Mouse (Mus musculus) forebrain, postnatal 0 days (tissue): ENCODE results near the gene Zfp622. TPM values are rescaled to one million over a fixed set of nuclear protein-coding genes. Genes with fewer than 3 reads are reported as not detected.
A peak's percentile ranks its signal among the peaks of the same experiment; 100 is the strongest.
"Not testable (repeated sequence)": the region's sequence is repeated elsewhere in the genome, so short reads cannot be mapped to it uniquely, and the experiment has no call there.

ENCODE experiments used
- ATAC-seq: fragments of 200-750 bp; cut with Nextera tagmentation; 2 replicates; pipeline ENCODE4 v1.8.0; 2017; ENCODE audit warnings: mild to moderate bottlenecking, moderate library complexity
- DNase-seq: peaks from one replicate; pipeline ENCODE4 v3.0.0-alpha.2; 2015
- H3K27ac ChIP-seq: fragments of 300-500 bp; sonication (generic); 2 replicates; pipeline ENCODE4 v1.5.1; 2014; ENCODE audit warnings: low read depth, mild to moderate bottlenecking, antibody characterized with exemption, low read length, moderate library complexity, mixed read lengths
- H3K27me3 ChIP-seq: fragments of 300-500 bp; sonication (generic); 2 replicates; pipeline ENCODE4 v1.6.1; 2014; ENCODE audit warnings: mild to moderate bottlenecking, low read length, mixed read lengths; ENCODE audit not compliant: insufficient read depth
- H3K36me3 ChIP-seq: fragments of 300-500 bp; sonication (generic); 2 replicates; pipeline ENCODE4 v1.6.1; 2014; ENCODE audit warnings: mild to moderate bottlenecking, moderate library complexity; ENCODE audit not compliant: insufficient read depth
- H3K4me1 ChIP-seq: fragments of 300-500 bp; sonication (generic); 2 replicates; pipeline ENCODE4 v1.6.1; 2014; ENCODE audit warnings: antibody characterized with exemption; ENCODE audit not compliant: insufficient read depth
- H3K4me2 ChIP-seq: fragments of 300-500 bp; sonication (generic); 2 replicates; pipeline ENCODE4 v1.6.1; 2014; ENCODE audit warnings: low read depth, mild to moderate bottlenecking, moderate library complexity
- H3K4me3 ChIP-seq: fragments of 300-500 bp; sonication (generic); 2 replicates; pipeline ENCODE4 v1.5.1; 2014; ENCODE audit warnings: low read depth, low read length, mixed read lengths
- H3K9ac ChIP-seq: fragments of 300-500 bp; sonication (generic); 2 replicates; pipeline ENCODE4 v1.6.1; 2014; ENCODE audit warnings: mild to moderate bottlenecking
- H3K9me3 ChIP-seq: fragments of 300-500 bp; sonication (generic); 2 replicates; pipeline ENCODE4 v1.6.1; 2016; ENCODE audit warnings: low read length
- CTCF ChIP-seq: sonication (generic); IDR thresholded peaks from 2 replicates; pipeline ENCODE4 v1.5.1; 2016; ENCODE audit warnings: antibody characterized with exemption, control low read depth, low read depth
- WGBS: fragments of 180-500 bp; shearing (Covaris S2); extraction: QIAGEN DNeasy Blood & Tissue Kit; methylation state at CpG from one replicate; pipeline ENCODE4 v1.1.7; 2014; 5-methylcytosine and 5-hydroxymethylcytosine counted together
- polyA plus RNA-seq: library from polyadenylated mRNA; unstranded; fragments of >200 nt; fragmentation: Nextera tagmentation; extraction: Ambion mirVana; gene quantifications from 2 replicates; pipeline ENCODE4 v1.2.1, GENCODE M21; 2015
- total RNA-seq: library from RNA; depleted of rRNA; stranded (reverse); fragments of >200 nt; gene quantifications from 2 replicates; pipeline ENCODE4 v1.2.3, GENCODE M21; 2014

Gene Zfp622
- total and polyA plus RNA-seq, 2 experiments from 2014 or later = 36.3 to 43.6 TPM

- H3K9ac ChIP-seq = no peak overlapping the region
- DNase-seq (peak; percentile 62), ATAC-seq (peak; percentile 86)
- H3K27ac ChIP-seq = no peak overlapping the region
- peak; percentile 91 for TF ChIP-seq CTCF
- H3K4me3 ChIP-seq = no peak overlapping the region
- H3K4me2 ChIP-seq = no peak overlapping the region
- no peaks in the 10 kb centered on the region for H3K9me3 ChIP-seq
- H3K36me3 ChIP-seq = peaks cover 29% of the 10 kb centered on the region
- H3K4me1 ChIP-seq = no peaks in the 10 kb centered on the region
- H3K27me3 ChIP-seq = no peaks in the 10 kb centered on the region
- 31% methylated on average over 2 of the region's 2 CpGs for WGBS
Observed at GRCm38 (mm10) chr15:25995521-25995920, 11.4 kb downstream of the Zfp622 start.

- peaks cover 16% of the 10 kb centered on the region for H3K36me3 ChIP-seq
- not testable (repeated sequence) for DNase-seq, H3K9me3 ChIP-seq, H3K4me2 ChIP-seq, H3K4me3 ChIP-seq, H3K27ac ChIP-seq, H3K4me1 ChIP-seq, ATAC-seq, H3K27me3 ChIP-seq, H3K9ac ChIP-seq
- 12% methylated on average over 5 of the region's 5 CpGs for WGBS
Observed at GRCm38 (mm10) chr15:25999545-25999944, 15.4 kb downstream of the Zfp622 start.

- no peaks in the 10 kb centered on the region for H3K36me3 ChIP-seq
Observed at GRCm38 (mm10) chr15:26008621-26009020, 24.5 kb downstream of the Zfp622 start.

GRCm38 (mm10) chr15:26012891-26013290, 28.7 kb downstream of the Zfp622 start:
- no peak for DNase-seq
- H3K27ac ChIP-seq = no peak overlapping the region
- H3K9me3 ChIP-seq = no peaks in the 10 kb centered on the region
- H3K36me3 ChIP-seq = no peaks in the 10 kb centered on the region
- no peaks in the 10 kb centered on the region for H3K4me1 ChIP-seq
- TF ChIP-seq CTCF = no peak
- H3K27me3 ChIP-seq = no peaks in the 10 kb centered on the region
- H3K9ac ChIP-seq = no peak overlapping the region
- H3K4me2 ChIP-seq = no peak overlapping the region
- ATAC-seq = no peak
- no peak overlapping the region for H3K4me3 ChIP-seq
- 73% methylated on average over 4 of the region's 4 CpGs for WGBS

More at GRCm38 (mm10) chr15:26008621-26009020, 24.5 kb downstream of the Zfp622 start:
- Histone ChIP-seq H3K27me3 (no peaks in the 10 kb centered on the region), H3K4me1 (no peaks in the 10 kb centered on the region), H3K4me2 (no peak overlapping the region), H3K9ac (no peak overlapping the region), H3K9me3 (no peaks in the 10 kb centered on the region), H3K4me3 (no peak overlapping the region), H3K27ac (no peak overlapping the region)
- no peak for ATAC-seq
- DNase-seq = no peak
- 85% methylated on average over 3 of the region's 3 CpGs for WGBS
- TF ChIP-seq CTCF = no peak

- no peak overlapping the region for H3K4me3 ChIP-seq
- 73% methylated on average over 14 of the region's 14 CpGs for WGBS
- H3K27ac ChIP-seq = no peak overlapping the region
- no peaks in the 10 kb centered on the region for H3K36me3 ChIP-seq
- H3K4me2 ChIP-seq = no peak overlapping the region
- no peaks in the 10 kb centered on the region for H3K9me3 ChIP-seq
- ATAC-seq (no peak), DNase-seq (no peak)
- TF ChIP-seq CTCF = no peak
- no peaks in the 10 kb centered on the region for H3K4me1 ChIP-seq
- no peak overlapping the region for H3K9ac ChIP-seq
- no peaks in the 10 kb centered on the region for H3K27me3 ChIP-seq
Observed at GRCm38 (mm10) chr15:26015979-26016665, 32.0 kb downstream of the Zfp622 start.

- TF ChIP-seq CTCF = no peak
- peak; percentile 9 for DNase-seq
Observed at GRCm38 (mm10) chr15:26021721-26022120, 37.6 kb downstream of the Zfp622 start.

GRCm38 (mm10) chr15:26022636-26023035, 38.5 kb downstream of the Zfp622 start:
- TF ChIP-seq CTCF = no peak
- Histone ChIP-seq H3K4me3 (no peak overlapping the region), H3K4me1 (no peaks in the 10 kb centered on the region), H3K27ac (no peak overlapping the region), H3K36me3 (no peaks in the 10 kb centered on the region), H3K9me3 (no peaks in the 10 kb centered on the region), H3K9ac (no peak overlapping the region), H3K27me3 (no peaks in the 10 kb centered on the region), H3K4me2 (no peak overlapping the region)
- DNase-seq (no peak), ATAC-seq (no peak)
- 73% methylated on average over 5 of the region's 5 CpGs for WGBS

More at GRCm38 (mm10) chr15:26021721-26022120, 37.6 kb downstream of the Zfp622 start:
- Histone ChIP-seq H3K4me1 (no peaks in the 10 kb centered on the region), H3K4me3 (no peak overlapping the region), H3K36me3 (no peaks in the 10 kb centered on the region), H3K9me3 (no peaks in the 10 kb centered on the region), H3K27ac (no peak overlapping the region), H3K27me3 (no peaks in the 10 kb centered on the region), H3K4me2 (no peak overlapping the region), H3K9ac (no peak overlapping the region)
- ATAC-seq = peak; percentile 38; the same call in 1 of the 2 replicates
- WGBS = 18% methylated on average over 8 of the region's 8 CpGs
